Mouse (Mus musculus): ENCODE measurements around the gene Emp1. TPM values are rescaled to one million over a fixed set of nuclear protein-coding genes. Genes with fewer than 3 reads are reported as not detected.

The Emp1 gene
- polyA plus RNA-seq, 1 experiment from 2014 or later: 12.3 TPM

DNA sequence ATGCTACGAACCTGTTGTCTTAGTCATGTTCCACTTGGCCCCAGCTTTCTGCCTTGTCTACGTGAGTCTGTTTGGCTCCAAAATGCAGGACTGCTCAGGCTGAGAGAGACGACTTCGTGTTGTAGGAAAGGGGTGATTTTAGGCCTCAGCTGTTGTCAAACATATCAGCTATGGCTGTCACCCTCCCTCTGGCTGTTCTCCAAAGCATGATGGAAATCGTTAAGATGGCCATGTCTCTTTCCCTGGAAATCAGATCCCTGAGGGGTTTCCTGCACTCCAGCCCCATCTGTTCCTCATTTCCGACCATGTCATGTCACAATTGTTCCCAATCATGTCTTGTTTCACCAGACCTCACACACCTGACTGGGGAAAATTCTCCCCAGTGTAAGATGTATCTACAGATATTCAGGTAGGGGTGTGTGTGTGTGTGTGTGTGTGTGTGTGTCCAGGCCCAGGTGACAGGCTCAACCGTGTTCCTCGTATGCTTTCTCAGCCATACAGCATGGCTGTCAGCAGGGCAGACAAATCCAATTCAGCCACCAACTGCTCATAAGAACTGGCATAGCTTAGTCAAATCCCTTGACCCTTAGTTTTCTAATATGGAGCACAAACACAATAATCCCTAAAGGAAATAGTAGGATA, 67.0 kb downstream of the Emp1 start:
- Histone ChIP-seq H3K27ac (no peak overlapping the region), H3K36me3 (no peaks in the 10 kb centered on the region), H3K9me3 (no peaks in the 10 kb centered on the region), H3K27me3 (replicated peaks) (no peaks in the 10 kb centered on the region), H3K4me2 (replicated peaks) (no peak overlapping the region), H3K4me1 (no peaks in the 10 kb centered on the region), H3K4me3 (no peak overlapping the region), H3K9ac (no peak overlapping the region)
- WGBS: 71% methylated on average over 8 of the region's 8 CpGs
- no peak for ATAC-seq (ENCODE audit: low FRiP score, low read depth)

DNA sequence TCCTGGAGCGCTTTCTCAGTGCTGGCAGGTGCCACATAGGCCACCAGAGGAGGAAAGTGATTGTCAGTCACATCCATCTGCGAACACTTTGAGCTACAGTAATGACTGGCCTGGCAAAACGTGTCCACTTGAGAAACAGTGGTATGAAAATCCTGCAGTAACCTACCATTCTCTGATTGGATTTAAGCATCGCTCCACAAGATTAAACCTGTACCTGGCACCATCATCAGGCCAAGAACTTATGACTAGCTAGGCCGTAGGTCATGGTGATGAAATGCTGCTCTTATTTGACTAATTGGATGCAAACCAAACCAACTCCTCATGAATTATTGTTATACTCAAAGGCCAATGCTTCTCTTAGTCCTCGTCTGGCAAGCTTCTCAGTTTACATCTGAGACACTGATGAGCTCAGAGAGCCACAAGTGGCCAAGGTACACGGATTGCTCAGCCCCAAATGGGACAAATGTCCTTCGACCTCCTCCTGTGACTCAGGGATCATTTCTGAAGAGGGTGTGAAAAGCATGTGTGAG, 68.2 kb downstream of the Emp1 start:
- Histone ChIP-seq H3K9me3 (no peaks in the 10 kb centered on the region), H3K4me3 (no peak overlapping the region), H3K9ac (no peak overlapping the region), H3K36me3 (no peaks in the 10 kb centered on the region), H3K4me2 (replicated peaks) (no peak overlapping the region), H3K27me3 (replicated peaks) (no peaks in the 10 kb centered on the region), H3K4me1 (no peaks in the 10 kb centered on the region), H3K27ac (no peak overlapping the region)
- ATAC-seq (ENCODE audit: low FRiP score, low read depth): no peak
- 84% methylated on average over 8 of the region's 8 CpGs for WGBS

Other genes with a start within 250 kb of the Emp1 start
- not detected in 2 replicates for gene Gprc5d, start 244.3 kb upstream of the Emp1 start, polyA plus RNA-seq (2016; fragmentation: Nextera tagmentation; extraction: Ambion mirVana)
- gene Fam234b, start 164.6 kb upstream of the Emp1 start, polyA plus RNA-seq (2016; fragmentation: Nextera tagmentation; extraction: Ambion mirVana): 53.9 and 57.9 TPM in 2 replicates
- 5.2 and 7.1 TPM in 2 replicates for gene Hebp1, start 164.5 kb upstream of the Emp1 start, polyA plus RNA-seq (2016; fragmentation: Nextera tagmentation; extraction: Ambion mirVana)
- 0.44 and 0.78 TPM in 2 replicates for gene Gsg1, start 108.2 kb upstream of the Emp1 start, polyA plus RNA-seq (2016; fragmentation: Nextera tagmentation; extraction: Ambion mirVana)
- 0.20 TPM in 1 of 2 replicates, not detected in the other for gene Pbp2, start 52.1 kb upstream of the Emp1 start, polyA plus RNA-seq (2016; fragmentation: Nextera tagmentation; extraction: Ambion mirVana)

Measured in neural tube, embryonic 12.5 days (tissue).